Mouse (Mus musculus) neutrophil, adult 59 days (primary cell): ENCODE data around the gene Prkaa2. TPM values are rescaled to one million over a fixed set of nuclear protein-coding genes. Genes with fewer than 3 reads are reported as not detected.

Source experiments
- total RNA-seq, 2 experiments: library from RNA; stranded (reverse); gene quantifications; 1 replicate in 1 of 2; 2 replicates in 1 of 2; pipeline ENCODE4 v1.2.4; 2023

The Prkaa2 gene
- under 1 TPM; 0.13 to 0.20 TPM for total RNA-seq

DNA sequence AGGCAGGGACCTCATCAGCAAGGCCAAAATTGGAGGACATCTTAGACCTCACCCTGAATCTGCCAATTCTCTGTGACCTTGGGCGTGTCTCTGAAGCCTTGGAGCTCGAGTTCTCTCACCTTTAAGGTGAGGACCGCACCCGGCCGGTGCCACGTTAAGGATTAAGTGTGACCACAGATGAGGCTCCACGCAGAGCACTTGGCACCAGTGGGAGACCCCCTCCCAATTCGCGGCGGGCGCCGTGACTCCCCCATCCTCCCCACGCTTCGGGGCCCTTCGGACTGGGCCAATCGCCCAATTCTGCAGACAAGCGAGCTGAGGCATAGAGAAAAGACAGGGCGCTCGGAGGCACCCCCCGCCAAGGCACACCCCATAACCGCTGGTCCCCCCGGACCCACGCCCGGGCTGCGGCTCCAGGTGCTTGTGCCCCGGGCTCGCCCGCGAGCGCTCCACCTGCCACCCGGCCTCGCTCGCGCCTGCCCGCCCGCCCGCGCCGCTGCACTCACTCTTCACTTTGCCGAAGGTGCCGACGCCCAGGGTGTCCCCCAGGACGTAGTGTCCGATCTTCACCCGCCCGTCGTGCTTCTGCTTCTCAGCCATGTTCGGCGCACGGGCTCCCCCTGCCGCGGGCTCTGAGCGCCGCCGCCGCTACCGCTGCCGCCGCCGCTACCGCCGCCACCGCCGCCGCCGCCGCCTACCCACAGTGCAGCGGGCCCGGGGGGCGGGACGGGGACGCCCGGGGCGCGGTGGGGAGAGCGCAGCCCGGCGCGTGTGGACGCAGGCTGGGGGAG is at the start of gene Prkaa2:
Gene Prkaa2, minus strand, starts transcription at position 692 of the 791 bp plus-strand sequence.

DNA sequence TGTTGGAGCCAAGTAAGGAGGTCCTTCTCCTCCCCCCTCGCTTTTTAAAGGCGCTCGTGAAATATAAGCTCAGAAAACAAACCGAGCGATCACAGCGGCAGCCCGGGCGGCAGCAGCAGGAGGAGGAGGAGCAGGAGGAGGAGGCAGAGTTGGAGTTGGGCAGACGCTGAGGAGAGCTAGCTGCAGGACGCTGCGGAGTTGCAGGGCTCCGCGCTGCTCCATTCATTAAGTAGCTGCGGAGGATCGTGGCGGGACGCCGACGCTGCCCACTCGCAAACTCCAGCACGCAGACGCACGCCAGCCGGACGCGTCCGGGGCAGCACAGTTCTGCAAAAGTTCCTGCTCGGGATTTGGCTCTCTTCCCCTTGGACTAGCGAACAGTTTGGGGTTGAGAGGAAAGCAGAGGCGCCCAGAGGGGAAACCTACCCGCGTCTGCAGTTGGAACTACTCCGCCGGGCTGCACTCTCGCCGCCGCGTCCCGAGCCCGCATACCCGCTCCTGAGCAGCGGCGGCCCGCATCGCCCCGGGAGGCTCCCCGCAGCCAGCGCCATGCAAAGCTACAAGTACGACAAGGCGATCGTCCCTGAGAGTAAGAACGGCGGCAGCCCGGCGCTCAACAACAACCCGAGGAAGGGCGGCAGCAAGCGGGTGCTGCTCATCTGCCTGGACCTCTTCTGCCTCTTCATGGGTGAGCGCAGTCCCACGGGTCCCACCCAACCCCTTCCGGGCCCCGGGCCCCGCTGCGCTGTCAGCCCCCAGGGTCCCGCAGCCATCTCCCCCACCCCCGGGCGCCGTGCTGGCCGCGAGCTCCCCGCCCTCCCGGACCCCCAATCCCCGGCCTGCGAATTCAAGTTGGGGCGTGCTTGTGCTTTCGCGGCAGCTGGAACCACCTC is 47.8 kb upstream of the Prkaa2 start, which contains the start of gene Plpp3:
Gene Plpp3, plus strand, starts transcription at position 72 of the 893 bp plus-strand sequence.

Other genes starting within 250 kb of the Prkaa2 start
- gene C8a, start 233.5 kb downstream of the Prkaa2 start, total RNA-seq: not detected
- not detected for gene Fyb2, start 196.4 kb downstream of the Prkaa2 start, total RNA-seq
- gene Plpp3, start 47.5 kb upstream of the Prkaa2 start, total RNA-seq: under 1 TPM; 0.64 to 0.71 TPM